Mouse (Mus musculus) E14TG2a.4 (cell line): ENCODE results near the gene Rpl12.

Experiments used
- H3K27me3 ChIP-seq: 2 replicates; pipeline ENCODE4 v1.6.1; 2014; ENCODE audit warnings: low read length, control low read depth; ENCODE audit not compliant: insufficient read depth
- H3K36me3 ChIP-seq: 2 replicates; pipeline ENCODE4 v1.6.1; 2014; ENCODE audit warnings: low read length, control low read depth; ENCODE audit not compliant: insufficient read depth
- H3K4me1 ChIP-seq: replicated peaks from 2 replicates; pipeline ENCODE4 v1.6.1; 2014; ENCODE audit warnings: low read depth, low read length, control low read depth
- H3K4me3 ChIP-seq: replicated peaks from 2 replicates; pipeline ENCODE4 v1.5.1; 2014; ENCODE audit warnings: mild to moderate bottlenecking, low read length
- H3K9me3 ChIP-seq: 2 replicates; pipeline ENCODE4 v1.6.1; 2014; ENCODE audit warnings: low read length, control low read depth
- CTCF ChIP-seq: conservative IDR thresholded peaks from 2 replicates; pipeline ENCODE4 v1.5.1; 2014; ENCODE audit warnings: low read length
- NANOG ChIP-seq: IDR thresholded peaks from 2 replicates; pipeline ENCODE4 v1.6.1; 2014; ENCODE audit warnings: borderline replicate concordance, low read length, mixed read lengths
- POU5F1 ChIP-seq: IDR thresholded peaks from 2 replicates; pipeline ENCODE4 v1.6.1; 2014; ENCODE audit warnings: low read length, borderline replicate concordance

Gene Rpl12

DNA sequence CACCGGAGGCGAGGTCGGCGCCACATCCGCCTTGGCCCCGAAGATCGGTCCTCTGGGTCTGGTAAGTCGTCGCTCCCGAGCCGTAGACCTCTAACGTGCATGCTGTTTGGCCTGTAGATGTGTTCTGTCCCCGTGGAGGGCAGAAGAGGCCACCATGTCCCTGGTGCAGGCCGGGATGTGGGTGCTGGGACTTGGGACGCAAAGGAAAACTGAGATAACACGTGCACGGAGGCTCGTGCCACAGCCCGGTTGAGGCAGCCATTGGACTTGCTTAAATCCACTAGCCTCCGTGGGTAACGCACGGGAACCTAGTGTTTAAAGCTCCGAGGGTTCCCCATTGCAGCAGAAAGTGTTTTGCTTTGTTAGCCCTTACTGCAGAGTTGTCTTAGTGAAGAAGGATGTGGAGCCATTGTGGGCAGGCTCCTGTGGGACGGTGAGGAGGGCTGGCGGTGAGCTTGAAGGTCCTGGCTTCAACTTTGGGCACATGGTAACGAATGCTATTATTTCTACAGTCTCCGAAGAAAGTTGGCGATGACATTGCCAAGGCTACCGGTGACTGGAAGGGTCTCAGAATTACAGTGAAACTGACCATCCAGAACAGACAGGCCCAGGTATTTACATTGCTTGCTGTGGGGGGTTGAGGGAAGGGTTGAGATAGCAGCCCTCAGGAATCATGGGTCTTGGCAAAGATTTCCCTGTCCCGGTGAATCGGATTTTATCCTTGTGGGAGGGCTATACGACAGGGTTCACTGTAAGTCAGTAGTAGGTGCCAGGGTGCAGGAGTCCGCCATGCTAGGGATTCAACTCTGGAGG, 909 bp downstream of the Rpl12 start:
- no peaks in the 10 kb centered on the region for H3K9me3 ChIP-seq
- H3K4me1 ChIP-seq: peaks cover 58% of the 10 kb centered on the region
- no peaks in the 10 kb centered on the region for H3K27me3 ChIP-seq
- peaks cover 55% of the 10 kb centered on the region for H3K36me3 ChIP-seq
- H3K4me3 ChIP-seq: peak overlapping the region; percentile 100
- TF ChIP-seq POU5F1: no peak
- TF ChIP-seq CTCF: no peak
- TF ChIP-seq NANOG: no peak

DNA sequence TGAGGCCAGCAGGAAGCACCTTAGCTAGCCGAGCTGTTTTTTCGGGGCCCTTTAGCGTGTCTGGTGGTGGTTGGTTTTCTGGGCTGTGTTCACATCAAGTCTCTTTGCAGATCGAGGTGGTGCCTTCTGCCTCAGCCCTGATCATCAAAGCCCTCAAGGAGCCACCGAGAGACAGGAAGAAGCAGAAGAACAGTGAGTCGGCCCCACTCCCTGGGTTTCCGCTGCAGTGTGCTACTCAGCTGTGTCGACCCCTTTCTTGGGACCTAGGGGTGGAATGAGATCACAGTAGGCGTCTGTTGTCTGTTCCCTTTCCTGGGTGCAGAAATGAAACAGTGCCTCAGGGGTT, 1.5 kb downstream of the Rpl12 start:
- no peak for TF ChIP-seq CTCF
- TF ChIP-seq NANOG: no peak
- TF ChIP-seq POU5F1: no peak
- Histone ChIP-seq H3K4me1 (peaks cover 63% of the 10 kb centered on the region), H3K4me3 (peak overlapping the region; percentile 100), H3K27me3 (no peaks in the 10 kb centered on the region), H3K36me3 (peaks cover 50% of the 10 kb centered on the region), H3K9me3 (no peaks in the 10 kb centered on the region)

GRCm38 (mm10) chr2:32963544-32963943, 2.2 kb downstream of the Rpl12 start:
- Histone ChIP-seq H3K36me3 (peaks cover 49% of the 10 kb centered on the region), H3K27me3 (no peaks in the 10 kb centered on the region), H3K4me3 (peak overlapping the region; percentile 100), H3K9me3 (no peaks in the 10 kb centered on the region), H3K4me1 (peaks cover 70% of the 10 kb centered on the region)
- TF ChIP-seq POU5F1 (no peak), NANOG (no peak), CTCF (no peak)

- TF ChIP-seq NANOG (no peak), POU5F1 (no peak), CTCF (no peak)
- Histone ChIP-seq H3K4me1 (peaks cover 68% of the 10 kb centered on the region), H3K27me3 (no peaks in the 10 kb centered on the region), H3K36me3 (peaks cover 47% of the 10 kb centered on the region), H3K4me3 (peak overlapping the region; percentile 100), H3K9me3 (no peaks in the 10 kb centered on the region)
These were observed 2.6 kb downstream of the Rpl12 start for GRCm38 (mm10) chr2:32963981-32964380.

DNA sequence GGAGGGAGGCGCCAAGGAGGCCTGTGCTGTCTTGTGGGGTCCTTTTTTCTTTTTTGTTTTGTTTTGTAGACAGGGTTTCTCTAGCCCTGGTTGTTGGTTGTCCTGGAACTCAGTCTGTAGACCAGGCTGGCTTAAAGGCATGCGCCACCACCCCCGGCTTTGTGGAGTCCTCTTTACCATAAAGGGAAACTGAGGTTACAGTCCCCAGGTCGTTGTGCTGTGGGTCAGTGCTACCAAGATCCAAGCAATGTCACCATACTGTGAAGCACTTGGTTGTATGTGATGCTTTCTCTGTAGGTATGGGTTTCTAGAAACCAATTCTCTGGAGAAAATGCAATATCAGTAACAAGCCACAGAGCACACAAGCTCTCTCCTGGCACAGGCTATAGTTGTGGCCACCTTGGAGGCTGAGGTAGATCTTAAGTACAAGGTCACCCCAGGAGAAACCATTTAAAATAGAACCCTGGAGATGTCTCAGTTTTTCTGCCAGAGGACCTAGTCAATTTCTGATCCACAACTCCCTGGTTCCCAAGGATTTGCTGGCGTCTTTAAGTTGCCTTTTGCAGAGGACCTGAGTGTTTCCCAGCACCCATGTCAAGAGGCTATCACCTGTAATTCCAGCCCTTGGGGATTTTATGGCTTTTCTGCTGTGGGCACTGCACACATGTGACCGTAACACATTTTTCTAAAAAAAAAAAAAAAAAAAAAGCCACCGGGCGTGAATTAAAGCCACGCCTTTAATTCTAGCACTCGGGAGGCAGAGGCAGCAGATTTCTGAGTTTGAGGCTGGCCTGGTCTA, 3.5 kb downstream of the Rpl12 start:
- H3K36me3 ChIP-seq: peaks cover 42% of the 10 kb centered on the region
- peak overlapping the region; percentile 100 for H3K4me3 ChIP-seq
- no peaks in the 10 kb centered on the region for H3K27me3 ChIP-seq
- peaks cover 60% of the 10 kb centered on the region for H3K4me1 ChIP-seq
- no peaks in the 10 kb centered on the region for H3K9me3 ChIP-seq
- no peak for TF ChIP-seq CTCF
- no peak for TF ChIP-seq POU5F1
- no peak for TF ChIP-seq NANOG

GRCm38 (mm10) chr2:32965511-32966183, 4.3 kb downstream of the Rpl12 start:
- Histone ChIP-seq H3K4me1 (peaks cover 60% of the 10 kb centered on the region), H3K4me3 (peak overlapping the region; percentile 86), H3K27me3 (no peaks in the 10 kb centered on the region), H3K9me3 (no peaks in the 10 kb centered on the region), H3K36me3 (peaks cover 39% of the 10 kb centered on the region)
- no peak for TF ChIP-seq NANOG
- TF ChIP-seq POU5F1: no peak
- TF ChIP-seq CTCF: no peak

DNA sequence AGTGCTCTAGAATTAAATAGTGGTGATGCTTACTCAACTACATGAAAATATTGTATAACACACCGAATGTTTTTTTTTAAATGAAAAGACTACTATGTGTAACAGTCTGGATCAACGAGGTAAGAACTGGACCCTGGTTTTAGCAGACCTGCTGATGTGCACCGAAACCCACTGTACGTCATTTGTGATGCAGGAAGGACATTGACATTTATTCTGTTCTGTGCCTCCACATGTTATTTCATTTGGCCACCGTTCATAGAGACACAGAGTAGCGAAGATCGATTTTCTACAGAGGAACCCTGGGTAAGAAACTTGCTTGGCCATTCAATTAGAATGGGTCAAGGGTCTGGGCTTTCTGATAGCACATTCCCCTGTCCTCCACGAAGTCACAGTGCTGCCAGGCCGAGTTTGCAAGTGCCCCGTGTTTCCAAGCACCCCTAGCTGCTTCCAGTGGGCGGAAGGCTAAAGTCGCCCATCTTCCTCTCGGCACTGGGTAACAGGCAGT, 4.9 kb downstream of the Rpl12 start:
- Histone ChIP-seq H3K4me3 (peak overlapping the region; percentile 86), H3K27me3 (no peaks in the 10 kb centered on the region), H3K4me1 (peaks cover 62% of the 10 kb centered on the region), H3K9me3 (no peaks in the 10 kb centered on the region), H3K36me3 (peaks cover 39% of the 10 kb centered on the region)
- no peak for TF ChIP-seq NANOG
- TF ChIP-seq CTCF: no peak
- TF ChIP-seq POU5F1: no peak
